Mouse (Mus musculus): ENCODE data around the gene Ndufa13. TPM values are rescaled to one million over a fixed set of nuclear protein-coding genes. Genes with fewer than 3 reads are reported as not detected.

Ndufa13 gene
- polyA plus RNA-seq, 1 experiment from 2014 or later: 96.9 TPM

DNA sequence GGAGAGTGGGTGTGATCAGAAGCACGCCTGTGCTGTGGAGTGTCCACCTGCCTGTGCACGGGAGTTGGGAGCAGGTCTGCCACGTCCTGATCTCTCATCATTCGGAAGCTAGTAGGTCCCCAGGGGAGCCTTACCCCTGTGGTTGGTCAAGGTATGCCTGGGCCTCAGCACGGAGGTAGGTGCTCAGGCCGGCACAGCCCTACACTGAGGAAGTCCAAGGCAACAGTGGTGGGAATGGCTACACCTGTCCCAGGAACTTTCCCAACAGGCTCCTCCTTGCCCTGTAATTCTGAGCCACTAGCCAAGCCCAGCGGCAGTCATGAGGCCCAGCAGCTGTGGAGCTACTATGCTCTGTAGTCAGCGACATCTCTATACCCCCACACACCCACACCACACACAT is 22.7 kb downstream of the Ndufa13 start:
- H3K4me3 ChIP-seq (replicated peaks): no peak overlapping the region
- H3K27me3 ChIP-seq: peaks cover 98% of the 10 kb centered on the region
- peaks cover 17% of the 10 kb centered on the region for H3K4me1 ChIP-seq (replicated peaks)
- WGBS (ENCODE audit: insufficient replicate concordance): 47% methylated on average over 8 of the region's 8 CpGs
- no peaks in the 10 kb centered on the region for H3K36me3 ChIP-seq (replicated peaks)
- H3K27ac ChIP-seq (replicated peaks): no peak overlapping the region
- H3K9me3 ChIP-seq (replicated peaks): no peaks in the 10 kb centered on the region; the same call in 1 of the 2 replicates
- H3K9ac ChIP-seq: no peak overlapping the region
- no peak for ATAC-seq (ENCODE audit: insufficient read depth)
- H3K4me2 ChIP-seq: no peak overlapping the region

DNA sequence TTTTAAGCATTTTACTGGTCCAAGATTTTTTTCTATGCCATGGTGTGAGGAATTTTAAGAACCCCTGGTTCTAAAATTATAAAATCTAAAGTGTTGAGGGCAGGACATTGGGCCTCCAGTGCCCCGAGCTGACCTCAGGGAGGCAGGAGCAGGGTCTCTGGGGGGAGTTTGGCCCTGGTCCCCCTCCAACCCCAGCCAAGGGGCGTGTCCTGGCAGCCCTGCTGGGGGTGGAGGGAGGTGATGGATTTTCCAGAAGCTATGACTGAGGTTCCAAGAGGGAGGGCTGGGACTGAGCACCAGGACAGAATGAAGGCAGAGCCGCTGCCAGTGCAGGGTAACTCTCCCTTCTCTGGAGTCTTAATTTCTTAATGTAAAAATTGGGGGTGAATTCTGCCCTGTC is 24.4 kb downstream of the Ndufa13 start:
- no peak overlapping the region for H3K4me3 ChIP-seq (replicated peaks)
- no peak for ATAC-seq (ENCODE audit: insufficient read depth)
- no peaks in the 10 kb centered on the region; the same call in 1 of the 2 replicates for H3K9me3 ChIP-seq (replicated peaks)
- H3K4me1 ChIP-seq (replicated peaks): peaks cover 17% of the 10 kb centered on the region
- no peaks in the 10 kb centered on the region for H3K36me3 ChIP-seq (replicated peaks)
- H3K27me3 ChIP-seq: peaks cover 84% of the 10 kb centered on the region
- 50% methylated on average over 3 of the region's 3 CpGs for WGBS (ENCODE audit: insufficient replicate concordance)
- H3K4me2 ChIP-seq: no peak overlapping the region
- no peak overlapping the region for H3K9ac ChIP-seq
- H3K27ac ChIP-seq (replicated peaks): no peak overlapping the region

DNA sequence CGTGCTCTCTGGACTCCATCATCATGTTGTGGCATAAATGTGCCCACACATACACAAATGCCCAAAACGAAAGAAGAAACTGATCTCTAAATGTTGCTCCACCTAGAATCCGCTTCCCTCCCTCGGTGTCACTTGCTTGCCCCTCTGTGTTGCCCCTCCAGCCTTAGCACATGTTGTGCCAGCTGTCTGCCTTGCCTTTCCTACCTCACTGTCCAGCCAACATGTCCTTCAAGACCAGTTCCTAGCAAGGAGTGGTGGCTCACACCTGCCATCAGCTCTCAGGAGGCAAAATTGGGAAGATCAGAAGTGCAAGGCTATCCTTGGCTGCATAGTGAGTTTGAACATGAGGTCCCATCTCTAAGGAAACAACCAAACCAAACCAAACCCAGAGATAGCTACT is 25.0 kb downstream of the Ndufa13 start:
- H3K4me1 ChIP-seq (replicated peaks): peaks cover 16% of the 10 kb centered on the region
- ATAC-seq (ENCODE audit: insufficient read depth): no peak
- H3K9me3 ChIP-seq (replicated peaks): no peaks in the 10 kb centered on the region; the same call in 1 of the 2 replicates
- no peak overlapping the region for H3K27ac ChIP-seq (replicated peaks)
- H3K36me3 ChIP-seq (replicated peaks): no peaks in the 10 kb centered on the region
- WGBS (ENCODE audit: insufficient replicate concordance): 66% methylated on average over 4 of the region's 4 CpGs
- H3K27me3 ChIP-seq: peaks cover 78% of the 10 kb centered on the region
- no peak overlapping the region for H3K9ac ChIP-seq
- no peak overlapping the region for H3K4me3 ChIP-seq (replicated peaks)
- H3K4me2 ChIP-seq: no peak overlapping the region

DNA sequence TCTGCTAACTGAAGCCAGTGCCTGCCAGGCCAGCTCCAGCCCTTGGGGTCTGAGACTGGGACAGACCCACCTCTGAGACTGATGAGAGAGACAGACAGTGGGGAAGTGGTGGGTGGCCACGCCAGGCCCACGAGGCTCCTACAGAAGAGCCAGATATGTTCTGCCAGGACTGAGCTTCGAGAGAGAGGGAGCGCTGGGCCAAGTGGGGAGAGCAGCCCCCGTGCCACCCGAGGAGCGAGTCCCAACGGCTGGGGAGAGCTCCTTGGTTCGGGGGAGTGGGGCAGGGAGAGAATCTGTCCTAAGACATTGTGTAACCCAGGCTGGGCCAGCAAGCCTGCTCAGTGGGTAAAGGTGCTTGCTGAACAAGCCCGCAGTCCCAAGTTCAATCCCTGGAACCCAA is 25.4 kb downstream of the Ndufa13 start:
- no peak for ATAC-seq (ENCODE audit: insufficient read depth)
- Histone ChIP-seq H3K9me3 (replicated peaks) (no peaks in the 10 kb centered on the region; the same call in 1 of the 2 replicates), H3K4me3 (replicated peaks) (no peak overlapping the region), H3K4me2 (no peak overlapping the region), H3K9ac (no peak overlapping the region), H3K4me1 (replicated peaks) (peaks cover 11% of the 10 kb centered on the region), H3K27ac (replicated peaks) (no peak overlapping the region), H3K36me3 (replicated peaks) (no peaks in the 10 kb centered on the region), H3K27me3 (peaks cover 73% of the 10 kb centered on the region)
- 59% methylated on average over 10 of the region's 10 CpGs for WGBS (ENCODE audit: insufficient replicate concordance)

DNA sequence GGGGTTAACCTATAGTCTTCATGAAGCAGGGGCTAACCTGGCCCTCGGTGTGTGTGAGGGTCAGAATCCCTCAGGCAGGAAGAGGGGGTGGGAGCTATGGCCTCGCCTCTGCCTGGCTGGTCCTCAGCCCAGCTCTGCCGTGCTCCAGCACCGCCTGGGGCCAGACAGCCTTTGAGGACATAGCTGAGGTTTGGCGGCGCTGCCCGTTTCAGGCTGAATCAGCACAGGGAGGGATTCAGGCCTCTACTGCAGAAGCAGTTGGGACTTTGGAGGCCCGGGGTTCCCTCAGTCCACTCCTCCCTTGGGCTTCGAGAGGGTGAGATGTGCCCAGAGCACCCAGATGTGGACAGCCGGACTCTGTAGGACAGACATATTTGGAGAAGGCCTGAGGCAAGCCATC is 26.3 kb downstream of the Ndufa13 start:
- H3K4me3 ChIP-seq (replicated peaks): no peak overlapping the region
- no peak overlapping the region for H3K4me2 ChIP-seq
- H3K27me3 ChIP-seq: peaks cover 65% of the 10 kb centered on the region
- H3K27ac ChIP-seq (replicated peaks): no peak overlapping the region
- peaks cover 3% of the 10 kb centered on the region; the same call in 1 of the 2 replicates for H3K4me1 ChIP-seq (replicated peaks)
- ATAC-seq (ENCODE audit: insufficient read depth): no peak
- WGBS (ENCODE audit: insufficient replicate concordance): 34% methylated on average over 10 of the region's 10 CpGs
- H3K9ac ChIP-seq: no peak overlapping the region
- no peaks in the 10 kb centered on the region for H3K36me3 ChIP-seq (replicated peaks)
- H3K9me3 ChIP-seq (replicated peaks): no peaks in the 10 kb centered on the region

DNA sequence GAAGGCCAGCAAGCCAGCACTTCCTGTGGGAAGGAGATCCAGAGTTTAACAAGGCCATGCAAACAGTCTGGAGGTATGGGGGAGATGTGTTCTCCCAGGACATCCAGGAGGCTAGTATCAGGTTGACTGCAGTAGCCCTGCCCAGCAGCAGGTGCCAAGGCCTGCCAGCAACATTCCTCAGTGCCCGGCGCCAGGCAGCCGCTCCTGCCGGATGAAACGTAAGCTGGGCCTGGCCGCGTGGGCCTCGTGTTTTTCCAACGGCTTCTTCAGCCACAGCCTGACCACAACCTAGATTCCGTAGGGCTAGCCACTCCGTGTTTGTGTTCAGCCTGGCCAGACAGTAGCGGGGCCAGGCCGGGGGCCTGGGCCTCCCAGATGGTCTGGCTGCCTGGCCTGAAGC is 27.7 kb downstream of the Ndufa13 start:
- no peak overlapping the region for H3K9ac ChIP-seq
- H3K9me3 ChIP-seq (replicated peaks): no peaks in the 10 kb centered on the region
- no peak overlapping the region for H3K4me3 ChIP-seq (replicated peaks)
- H3K36me3 ChIP-seq (replicated peaks): no peaks in the 10 kb centered on the region
- peaks cover 50% of the 10 kb centered on the region for H3K27me3 ChIP-seq
- no peak for ATAC-seq (ENCODE audit: insufficient read depth)
- no peaks in the 10 kb centered on the region for H3K4me1 ChIP-seq (replicated peaks)
- H3K27ac ChIP-seq (replicated peaks): no peak overlapping the region
- no peak overlapping the region for H3K4me2 ChIP-seq
- WGBS (ENCODE audit: insufficient replicate concordance): 72% methylated on average over 13 of the region's 13 CpGs

DNA sequence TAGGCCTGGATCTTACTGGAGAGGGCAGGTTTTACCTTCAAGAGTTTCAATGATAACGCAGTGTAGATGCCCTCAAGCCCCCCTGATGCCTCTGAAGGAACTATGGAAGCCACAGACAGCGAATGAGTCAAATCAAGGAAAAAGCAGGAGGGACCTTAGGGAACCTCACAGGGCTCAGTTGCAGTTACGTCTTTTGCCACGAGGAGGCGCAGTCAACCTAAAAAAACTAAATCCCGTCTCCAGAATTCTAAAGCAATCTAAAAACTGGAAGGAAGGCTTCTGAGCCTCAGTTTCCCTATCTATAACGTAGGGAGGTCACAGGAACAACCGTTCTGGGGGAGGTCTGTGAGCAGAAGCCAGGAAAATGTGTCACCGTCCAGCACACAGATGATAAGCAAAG is 28.2 kb downstream of the Ndufa13 start:
- Histone ChIP-seq H3K36me3 (replicated peaks) (no peaks in the 10 kb centered on the region), H3K4me3 (replicated peaks) (no peak overlapping the region), H3K4me2 (no peak overlapping the region), H3K4me1 (replicated peaks) (no peaks in the 10 kb centered on the region), H3K27ac (replicated peaks) (no peak overlapping the region), H3K27me3 (peaks cover 45% of the 10 kb centered on the region), H3K9me3 (replicated peaks) (no peaks in the 10 kb centered on the region), H3K9ac (no peak overlapping the region)
- no peak for ATAC-seq (ENCODE audit: insufficient read depth)
- 10% methylated on average over 9 of the region's 9 CpGs for WGBS (ENCODE audit: insufficient replicate concordance)

DNA sequence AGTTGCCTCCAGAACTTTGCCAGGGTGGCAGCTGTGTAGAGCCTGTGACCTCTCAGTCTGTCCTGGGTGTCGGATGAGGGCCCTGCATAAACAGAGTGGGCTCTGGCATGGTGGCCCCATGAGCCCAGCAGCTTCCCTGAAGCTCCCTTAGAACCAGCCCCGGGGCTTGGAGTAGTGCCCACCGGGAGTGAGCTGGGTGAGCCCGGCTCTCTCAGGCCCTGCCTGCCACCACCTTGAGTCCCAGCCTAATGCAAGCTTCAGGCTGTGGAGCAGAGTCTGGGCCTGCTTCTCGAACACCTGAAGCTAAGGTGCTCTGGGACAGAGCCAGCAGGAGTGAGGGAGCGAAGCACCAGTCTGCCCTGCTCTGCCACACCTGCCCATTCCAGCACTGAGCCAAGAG is 31.5 kb downstream of the Ndufa13 start:
- Histone ChIP-seq H3K27me3 (peaks cover 13% of the 10 kb centered on the region), H3K4me2 (no peak overlapping the region), H3K4me3 (replicated peaks) (no peak overlapping the region), H3K27ac (replicated peaks) (no peak overlapping the region), H3K4me1 (replicated peaks) (no peaks in the 10 kb centered on the region), H3K36me3 (replicated peaks) (no peaks in the 10 kb centered on the region), H3K9me3 (replicated peaks) (no peaks in the 10 kb centered on the region), H3K9ac (no peak overlapping the region)
- WGBS (ENCODE audit: insufficient replicate concordance): 66% methylated on average over 6 of the region's 6 CpGs
- ATAC-seq (ENCODE audit: insufficient read depth): no peak

DNA sequence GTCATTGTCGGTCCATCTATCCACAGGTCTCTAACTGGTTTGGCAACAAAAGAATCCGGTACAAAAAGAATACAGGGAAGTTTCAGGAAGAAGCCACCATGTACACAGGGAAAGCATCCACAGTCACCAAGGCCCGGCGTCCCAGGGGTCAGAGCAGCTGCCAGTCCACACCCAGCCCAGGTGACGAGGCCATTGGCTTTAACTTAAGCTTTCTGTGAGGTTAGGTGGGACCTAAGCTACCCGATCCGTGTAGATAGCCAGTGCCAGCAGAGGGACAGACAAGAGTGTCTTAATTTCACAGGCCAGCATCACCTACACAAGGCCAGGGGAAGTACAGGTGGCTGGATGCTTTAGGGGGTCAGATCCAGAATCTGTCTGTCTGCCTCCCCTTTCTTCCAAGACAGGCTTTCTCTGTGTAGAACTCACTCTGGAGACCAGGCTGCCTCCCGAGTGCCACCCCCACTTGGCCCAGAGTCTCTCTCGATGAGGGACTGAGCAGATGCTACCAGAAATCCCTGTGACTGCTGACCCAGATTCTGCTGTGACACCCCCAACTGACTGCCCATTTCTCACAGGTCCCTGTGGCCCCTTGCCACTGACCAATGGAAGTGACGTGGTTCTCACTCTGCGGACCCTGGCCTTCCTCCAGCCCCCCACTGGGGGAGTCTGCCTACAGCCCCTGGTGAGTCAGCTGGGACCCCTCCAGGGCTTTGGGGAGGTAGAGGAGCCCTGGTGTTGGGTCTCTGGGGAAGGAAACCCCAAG is 32.2 kb downstream of the Ndufa13 start:
- H3K4me2 ChIP-seq: no peak overlapping the region
- no peak overlapping the region for H3K4me3 ChIP-seq (replicated peaks)
- WGBS (ENCODE audit: insufficient replicate concordance): 64% methylated on average over 11 of the region's 11 CpGs
- H3K27me3 ChIP-seq: peaks cover 6% of the 10 kb centered on the region; the same call in 1 of the 2 replicates
- no peak for ATAC-seq (ENCODE audit: insufficient read depth)
- H3K9ac ChIP-seq: no peak overlapping the region
- no peaks in the 10 kb centered on the region for H3K9me3 ChIP-seq (replicated peaks)
- no peaks in the 10 kb centered on the region for H3K36me3 ChIP-seq (replicated peaks)
- H3K4me1 ChIP-seq (replicated peaks): no peaks in the 10 kb centered on the region
- no peak overlapping the region for H3K27ac ChIP-seq (replicated peaks)

DNA sequence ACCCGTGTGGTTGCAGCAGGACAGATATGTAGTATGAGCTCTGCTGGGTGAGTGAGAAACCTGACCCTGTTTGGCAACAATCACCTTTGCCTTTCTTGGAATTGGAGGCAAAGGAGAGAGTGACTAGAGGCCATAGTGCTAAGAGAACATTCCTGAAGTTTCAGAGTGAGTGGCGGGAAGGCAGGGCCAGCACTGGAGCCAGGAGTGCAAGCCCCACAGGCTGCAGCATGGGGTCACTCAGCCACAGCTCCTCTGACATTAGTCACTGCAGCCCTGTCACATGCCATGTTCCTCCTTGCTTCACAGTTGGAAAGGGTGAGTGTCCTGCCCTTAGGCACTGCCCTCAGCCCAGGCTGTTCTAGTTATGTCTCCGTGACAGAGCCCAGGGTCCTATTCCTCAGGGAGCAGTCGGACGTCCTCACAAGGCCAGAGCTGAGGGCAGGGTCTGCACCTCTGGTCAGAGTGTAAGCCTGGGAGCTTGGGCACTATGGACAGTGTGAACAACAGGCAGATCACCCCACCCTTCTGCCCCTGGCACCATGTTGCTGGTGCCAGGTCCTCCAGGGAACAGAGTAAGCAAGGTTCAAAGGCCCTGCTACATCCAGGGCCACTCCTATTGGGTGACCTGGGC is 34.5 kb downstream of the Ndufa13 start:
- Histone ChIP-seq H3K9me3 (replicated peaks) (no peaks in the 10 kb centered on the region), H3K27ac (replicated peaks) (no peak overlapping the region), H3K4me3 (replicated peaks) (no peak overlapping the region), H3K27me3 (no peaks in the 10 kb centered on the region), H3K4me2 (no peak overlapping the region), H3K36me3 (replicated peaks) (no peaks in the 10 kb centered on the region), H3K9ac (no peak overlapping the region), H3K4me1 (replicated peaks) (peaks cover 16% of the 10 kb centered on the region)
- WGBS (ENCODE audit: insufficient replicate concordance): 71% methylated on average over 5 of the region's 5 CpGs
- no peak for ATAC-seq (ENCODE audit: insufficient read depth)

DNA sequence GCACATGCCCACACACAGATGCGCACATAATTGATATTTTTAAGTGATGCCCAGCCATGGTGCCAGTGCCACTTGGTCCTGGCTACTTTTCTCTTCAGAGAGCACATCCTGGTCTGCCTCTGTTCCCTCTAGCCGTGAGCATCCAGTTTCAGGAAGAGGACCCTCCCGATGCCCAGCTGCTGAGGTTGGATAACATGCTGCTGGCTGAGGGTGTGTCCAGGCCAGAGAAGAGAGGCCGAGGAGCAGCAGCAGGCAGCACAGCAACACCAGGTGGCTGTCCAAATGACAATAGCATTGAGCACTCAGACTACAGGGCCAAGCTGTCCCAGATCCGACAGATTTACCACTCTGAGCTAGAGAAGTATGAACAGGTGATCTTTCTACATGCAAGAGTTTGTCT is 38.2 kb downstream of the Ndufa13 start:
- Histone ChIP-seq H3K4me2 (no peak overlapping the region), H3K4me3 (replicated peaks) (no peak overlapping the region), H3K4me1 (replicated peaks) (peaks cover 16% of the 10 kb centered on the region), H3K27ac (replicated peaks) (no peak overlapping the region), H3K9ac (no peak overlapping the region), H3K36me3 (replicated peaks) (no peaks in the 10 kb centered on the region), H3K27me3 (no peaks in the 10 kb centered on the region), H3K9me3 (replicated peaks) (no peaks in the 10 kb centered on the region)
- peak; percentile 31; the same call in 1 of the 2 replicates for ATAC-seq (ENCODE audit: insufficient read depth)
- WGBS (ENCODE audit: insufficient replicate concordance): 46% methylated on average over 5 of the region's 5 CpGs

All from liver, embryonic 15.5 days (tissue).